Mouse (Mus musculus): ENCODE measurements at regions not wholly inside any gene's neighbourhood (a gene's known extent, or its start where the extent isn't known, plus 50 kb on each side); places are given as distances from the start of the nearest gene placed in this dataset.

DNA sequence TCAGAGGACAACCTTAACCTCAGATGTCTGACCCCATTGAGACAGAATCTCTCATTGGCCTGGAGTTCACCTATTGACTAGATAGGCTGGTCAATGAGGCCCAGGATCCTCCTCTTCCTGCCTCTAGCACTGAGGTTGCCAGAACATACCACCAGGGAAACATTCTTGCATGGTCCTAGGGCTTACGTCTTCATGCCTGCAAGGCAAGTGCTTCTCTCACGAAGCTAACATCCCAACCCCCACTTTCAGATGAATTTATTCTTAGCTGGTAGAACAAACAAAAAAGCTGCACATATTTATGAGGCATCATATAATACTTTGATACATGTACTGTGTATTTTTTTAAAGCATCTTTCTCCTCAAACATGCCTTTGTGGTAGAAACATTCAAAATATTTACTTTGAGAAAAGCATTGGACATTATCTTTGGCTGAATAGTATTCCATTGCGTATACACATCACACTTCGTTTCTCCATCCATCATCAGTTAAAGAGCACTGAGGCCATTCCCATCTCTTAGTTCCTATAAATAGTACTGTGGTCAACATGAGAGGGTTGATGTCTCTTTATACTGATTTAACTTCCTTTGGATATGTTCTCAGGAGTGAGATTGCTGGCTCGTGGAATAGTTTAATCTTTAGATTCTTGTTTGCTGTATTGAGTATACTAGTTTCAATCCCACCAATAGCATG is 72.2 kb upstream of the Tenm4 start:
- H3K9ac ChIP-seq (ENCODE audit: low read depth, low read length): no peak overlapping the region
- no peaks in the 10 kb centered on the region for H3K9me3 ChIP-seq (replicated peaks; ENCODE audit: low read length)
- no peaks in the 10 kb centered on the region for H3K4me1 ChIP-seq (replicated peaks; ENCODE audit: insufficient read depth, low read length)
- H3K4me2 ChIP-seq (ENCODE audit: low read length): no peak overlapping the region
- no peak for DNase-seq (ENCODE audit: low spot score)
- no peak overlapping the region for H3K27ac ChIP-seq
- no peak overlapping the region for H3K4me3 ChIP-seq (replicated peaks; ENCODE audit: low read depth, low read length)
- 85% methylated on average over 5 of the region's 5 CpGs for WGBS
- TF ChIP-seq CTCF (IDR thresholded peaks at IDR 0.05; ENCODE audit: low read depth): no peak
- H3K27me3 ChIP-seq (ENCODE audit: insufficient read depth, low read length): no peaks in the 10 kb centered on the region
- ATAC-seq (replicated peaks; ENCODE audit: low FRiP score, low read depth): no peak
- no peaks in the 10 kb centered on the region for H3K36me3 ChIP-seq (ENCODE audit: insufficient read depth, low read length)

DNA sequence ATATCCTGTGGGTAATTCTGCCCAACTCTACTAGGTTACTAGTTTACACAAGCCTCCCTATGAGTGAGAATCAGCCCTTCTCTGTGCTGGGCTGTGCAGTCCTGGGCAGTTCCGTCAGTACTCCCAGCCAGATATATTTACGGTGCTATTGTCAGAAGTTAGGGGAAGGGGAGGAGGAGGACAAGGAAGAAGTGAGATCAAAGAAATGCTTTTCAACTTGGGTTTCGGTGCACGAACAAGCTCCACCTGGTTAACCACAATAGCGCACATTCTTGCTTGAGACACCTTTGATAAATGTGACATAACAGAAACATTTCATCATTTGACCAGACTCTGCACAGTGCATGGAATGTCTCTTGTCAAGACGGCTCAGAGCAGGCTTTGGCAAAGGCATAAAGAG is 68.3 kb upstream of the Tenm4 start:
- WGBS: 15% methylated on average over 6 of the region's 6 CpGs
- peak; percentile 49; the same call in 1 of the 2 replicates for ATAC-seq (replicated peaks; ENCODE audit: low FRiP score, low read depth)
- peak; percentile 57 for DNase-seq (ENCODE audit: low spot score)
- Histone ChIP-seq H3K9me3 (replicated peaks; ENCODE audit: low read length) (no peaks in the 10 kb centered on the region), H3K4me3 (replicated peaks; ENCODE audit: low read depth, low read length) (no peak overlapping the region), H3K27me3 (ENCODE audit: insufficient read depth, low read length) (no peaks in the 10 kb centered on the region), H3K27ac (no peak overlapping the region), H3K4me2 (ENCODE audit: low read length) (no peak overlapping the region), H3K9ac (ENCODE audit: low read depth, low read length) (no peak overlapping the region), H3K36me3 (ENCODE audit: insufficient read depth, low read length) (no peaks in the 10 kb centered on the region), H3K4me1 (replicated peaks; ENCODE audit: insufficient read depth, low read length) (no peaks in the 10 kb centered on the region)
- no peak for TF ChIP-seq CTCF (IDR thresholded peaks at IDR 0.05; ENCODE audit: low read depth)

DNA sequence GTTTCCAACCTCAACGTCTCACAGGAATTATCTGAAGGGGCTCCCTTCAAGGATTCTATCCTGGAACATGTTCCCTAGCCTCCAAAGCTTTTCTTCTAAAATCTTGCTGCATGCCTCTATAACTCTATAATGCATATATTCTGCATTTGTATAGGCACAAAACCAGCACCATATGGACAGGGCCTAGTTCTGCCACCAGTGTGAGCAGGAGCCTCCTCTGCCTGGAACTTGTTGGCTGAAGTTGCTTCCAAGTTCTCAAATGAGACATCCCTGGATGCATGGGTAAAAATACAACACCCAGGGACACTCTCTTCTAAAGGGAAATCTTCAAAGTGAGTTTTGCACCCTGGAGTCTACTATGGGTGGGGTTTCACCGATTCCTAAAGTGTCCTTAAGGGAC is 62.3 kb upstream of the Tenm4 start:
- DNase-seq (ENCODE audit: low spot score) (no peak), ATAC-seq (replicated peaks; ENCODE audit: low FRiP score, low read depth) (no peak)
- Histone ChIP-seq H3K36me3 (ENCODE audit: insufficient read depth, low read length) (no peaks in the 10 kb centered on the region), H3K27me3 (ENCODE audit: insufficient read depth, low read length) (no peaks in the 10 kb centered on the region), H3K4me2 (ENCODE audit: low read length) (no peak overlapping the region), H3K9ac (ENCODE audit: low read depth, low read length) (no peak overlapping the region), H3K27ac (no peak overlapping the region), H3K4me3 (replicated peaks; ENCODE audit: low read depth, low read length) (no peak overlapping the region), H3K4me1 (replicated peaks; ENCODE audit: insufficient read depth, low read length) (no peaks in the 10 kb centered on the region), H3K9me3 (replicated peaks; ENCODE audit: low read length) (no peaks in the 10 kb centered on the region)
- 79% methylated on average over 2 of the region's 2 CpGs for WGBS
- TF ChIP-seq CTCF (IDR thresholded peaks at IDR 0.05; ENCODE audit: low read depth): no peak

GRCm38 (mm10) chr7:96120142-96120541 is 50.9 kb upstream of the Tenm4 start:
- ATAC-seq (replicated peaks; ENCODE audit: low FRiP score, low read depth) (no peak), DNase-seq (ENCODE audit: low spot score) (no peak)
- Histone ChIP-seq H3K9me3 (replicated peaks; ENCODE audit: low read length) (no peaks in the 10 kb centered on the region), H3K4me3 (replicated peaks; ENCODE audit: low read depth, low read length) (no peak overlapping the region), H3K4me2 (ENCODE audit: low read length) (no peak overlapping the region), H3K27me3 (ENCODE audit: insufficient read depth, low read length) (no peaks in the 10 kb centered on the region), H3K4me1 (replicated peaks; ENCODE audit: insufficient read depth, low read length) (no peaks in the 10 kb centered on the region), H3K36me3 (ENCODE audit: insufficient read depth, low read length) (no peaks in the 10 kb centered on the region), H3K27ac (no peak overlapping the region), H3K9ac (ENCODE audit: low read depth, low read length) (no peak overlapping the region)
- 79% methylated on average over 8 of the region's 8 CpGs for WGBS
- TF ChIP-seq CTCF (IDR thresholded peaks at IDR 0.05; ENCODE audit: low read depth): no peak

Measured in kidney, postnatal 0 days (tissue).